Mouse (Mus musculus) thymus, adult 2 months (tissue): ENCODE data around the gene Urb2.

Source experiments
- CTCF ChIP-seq: fragments of 200-500 bp; IDR thresholded peaks from 2 replicates; pipeline ENCODE4 v1.5.1; 2012; ENCODE audit warnings: mild to moderate bottlenecking, control low read depth, low read length, moderate library complexity, borderline replicate concordance; ENCODE audit not compliant: control insufficient read depth, poor library complexity, insufficient read depth; ENCODE audit errors: extremely low read depth
- POLR2A ChIP-seq: fragments of 200-500 bp; IDR thresholded peaks from 2 replicates; pipeline ENCODE4 v1.6.1; 2012; ENCODE audit warnings: mild to moderate bottlenecking, low read length, control low read depth, moderate library complexity; ENCODE audit not compliant: control insufficient read depth, poor library complexity, insufficient read depth; ENCODE audit errors: extremely low read depth

- no peak for TF ChIP-seq POLR2A
- TF ChIP-seq CTCF: no peak
Measured at GRCm38 (mm10) chr8:124085668-124086067, 64.4 kb downstream of the Urb2 start.
